In the genomic region with DNA sequence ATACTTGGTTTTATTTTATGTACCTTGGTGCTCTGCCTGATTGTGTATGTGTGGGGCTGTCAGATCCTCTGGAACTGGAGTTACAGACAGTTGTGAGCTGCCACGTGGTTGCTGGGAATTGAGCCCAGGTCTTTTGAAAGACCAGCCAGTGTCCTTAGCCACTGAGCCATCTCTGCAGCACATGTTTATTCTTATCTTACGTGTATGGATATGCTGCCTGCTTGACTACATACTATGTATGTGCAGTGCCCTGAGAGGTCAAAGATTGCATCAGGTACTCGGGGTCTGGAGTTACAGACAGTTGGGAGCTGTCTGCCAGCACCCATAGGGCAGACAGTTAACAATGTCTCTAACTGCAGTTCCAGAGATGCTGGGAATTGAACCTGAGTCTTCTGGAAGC, we compare ENCODE assay signal across 28 mouse cellular contexts. TPM values are rescaled to one million over a fixed set of nuclear protein-coding genes. Genes with fewer than 3 reads are reported as not detected.
"Had no signal": no experiment of that assay in that cellular context is flagged by ENCODE, and none has a peak within 500 bp of the region (broad histone marks: within the 10 kb centered on the region; RNA-seq: fewer than 3 reads in every experiment).

No protein-coding gene starts in this region.

- H3K9ac ChIP-seq: limb, embryonic 13.5 days; liver, embryonic 13.5 days; lung, embryonic 14.5 days; midbrain, embryonic 12.5 days; neural tube, embryonic 13.5 days; stomach, embryonic 15.5 days had no signal

- ATAC-seq: midbrain, embryonic 16.5 days had no signal

- H3K27me3 ChIP-seq: limb, embryonic 13.5 days; midbrain, embryonic 12.5 days; neural tube, embryonic 13.5 days; stomach, embryonic 15.5 days had no signal

- H3K4me3 ChIP-seq: limb, embryonic 10.5 days; limb, embryonic 13.5 days; liver, embryonic 13.5 days; midbrain, embryonic 12.5 days; myocyte; neural tube, embryonic 13.5 days; stomach, embryonic 15.5 days had no signal

- H3K4me2 ChIP-seq: limb, embryonic 13.5 days; liver, embryonic 13.5 days; lung, embryonic 14.5 days; midbrain, embryonic 12.5 days; neural tube, embryonic 13.5 days; stomach, embryonic 15.5 days had no signal

- H3K4me1 ChIP-seq: limb, embryonic 10.5 days; limb, embryonic 13.5 days; liver, embryonic 13.5 days; midbrain, embryonic 12.5 days; neural tube, embryonic 13.5 days; stomach, embryonic 15.5 days had no signal

- H3K36me3 ChIP-seq: limb, embryonic 10.5 days; limb, embryonic 13.5 days; liver, embryonic 13.5 days; midbrain, embryonic 12.5 days; neural tube, embryonic 13.5 days; stomach, embryonic 15.5 days had no signal

- H3K9me3 ChIP-seq: limb, embryonic 10.5 days; limb, embryonic 13.5 days; liver, embryonic 13.5 days; midbrain, embryonic 12.5 days; neural tube, embryonic 13.5 days; stomach, embryonic 15.5 days had no signal

- DNase-seq: kidney, adult 18-20 months; kidney, adult 9 months; kidney, postnatal 14 days; kidney, postnatal 4 days; liver; liver, embryonic 13.5 days; lung, embryonic 14.5 days; lung, postnatal 10 days; lung, postnatal 4 days; retina, postnatal 1 day; right cerebral cortex, postnatal 25 days; spleen, adult 18-20 months; thymus, postnatal 25 days had no signal

- H3K27ac ChIP-seq: limb, embryonic 10.5 days; limb, embryonic 13.5 days; liver, embryonic 13.5 days; midbrain, embryonic 12.5 days; neural tube, embryonic 13.5 days; stomach, embryonic 15.5 days had no signal

RNA-seq across cellular contexts. Expression of a gene that starts 29.1 kb away (rescaled TPM):
- total RNA-seq: left cerebral cortex, adult 18-20 months; left cerebral cortex, postnatal 25 days; megakaryocyte progenitor cell, adult 5-6 weeks; megakaryocyte-erythroid progenitor cell, adult 5-6 weeks; monocyte, adult 5-6 weeks; neutrophil, adult 5-6 weeks had no signal
- polyA plus RNA-seq: kidney, embryonic 16.5 days; limb, embryonic 10.5 days; limb, embryonic 13.5 days; liver, embryonic 13.5 days; liver, embryonic 16.5 days; lung, embryonic 14.5 days; midbrain, embryonic 12.5 days; midbrain, embryonic 16.5 days; myocyte; neural tube, embryonic 13.5 days had no signal

RNA-seq across cellular contexts. Expression of a gene that starts 50.9 kb away (rescaled TPM):
- total RNA-seq: left cerebral cortex, postnatal 25 days; megakaryocyte progenitor cell, adult 5-6 weeks; megakaryocyte-erythroid progenitor cell, adult 5-6 weeks; monocyte, adult 5-6 weeks; neutrophil, adult 5-6 weeks had no signal
- polyA plus RNA-seq: kidney, embryonic 16.5 days; limb, embryonic 10.5 days; limb, embryonic 13.5 days; liver, embryonic 13.5 days; liver, embryonic 16.5 days; midbrain, embryonic 12.5 days; myocyte; neural tube, embryonic 13.5 days had no signal
